Mouse (Mus musculus) embryo, embryonic 9.5 days (tissue): ENCODE measurements around the gene Fzr1.

Experiments
- DNase-seq: peaks from one replicate; pipeline ENCODE4 v3.0.0-alpha.2; 2017; ENCODE audit errors: extremely low spot score

The Fzr1 gene

GRCm38 (mm10) chr10:81355533-81355932 lies 22.8 kb downstream of the Fzr1 start:
- no peak for DNase-seq

GRCm38 (mm10) chr10:81354738-81355477 lies 23.4 kb downstream of the Fzr1 start:
- no peak for DNase-seq

GRCm38 (mm10) chr10:81351678-81352291 lies 26.5 kb downstream of the Fzr1 start:
- no peak for DNase-seq

- peak; percentile 99 for DNase-seq
These were observed 27.8 kb downstream of the Fzr1 start, which contains the start of gene Hmg20b for GRCm38 (mm10) chr10:81350351-81351063. TSS of gene Hmg20b (minus strand) at chr10:81350480.

GRCm38 (mm10) chr10:81349961-81350350 lies 28.4 kb downstream of the Fzr1 start:
- no peak for DNase-seq

GRCm38 (mm10) chr10:81349146-81349545 lies 29.2 kb downstream of the Fzr1 start:
- no peak for DNase-seq

GRCm38 (mm10) chr10:81346453-81347067 lies 31.8 kb downstream of the Fzr1 start:
- peak; percentile 83 for DNase-seq

GRCm38 (mm10) chr10:81345162-81345534 lies 33.2 kb downstream of the Fzr1 start:
- DNase-seq = no peak

GRCm38 (mm10) chr10:81344421-81345161 lies 33.7 kb downstream of the Fzr1 start:
- DNase-seq = no peak

GRCm38 (mm10) chr10:81342686-81343505 lies 35.4 kb downstream of the Fzr1 start, which contains the start of gene Gipc3:
TSS of gene Gipc3 (minus strand) at chr10:81343266.
- no peak for DNase-seq

- DNase-seq = peak; percentile 68
These were observed 36.9 kb downstream of the Fzr1 start for GRCm38 (mm10) chr10:81341333-81341949.

- DNase-seq = no peak
These were observed 37.6 kb downstream of the Fzr1 start for GRCm38 (mm10) chr10:81340551-81341332.

GRCm38 (mm10) chr10:81336558-81336957 lies 41.8 kb downstream of the Fzr1 start:
- no peak for DNase-seq

- peak; percentile 74 for DNase-seq
These were observed 42.6 kb downstream of the Fzr1 start for GRCm38 (mm10) chr10:81335393-81336340.

GRCm38 (mm10) chr10:81334324-81334723 lies 44.0 kb downstream of the Fzr1 start:
- no peak for DNase-seq

- no peak for DNase-seq
These were observed 46.0 kb downstream of the Fzr1 start for GRCm38 (mm10) chr10:81332277-81332676.

GRCm38 (mm10) chr10:81330007-81330406 lies 48.3 kb downstream of the Fzr1 start:
- no peak for DNase-seq
